Mouse (Mus musculus) frontal cortex, postnatal 14 days (tissue): ENCODE results near the gene Fbxo39.

ENCODE experiments used
- DNase-seq, 2 experiments: peaks; one replicate each; pipeline ENCODE4 v3.0.0; 2022; ENCODE audit warnings: low spot score in 2 of 2

Fbxo39 gene

GRCm38 (mm10) chr11:72363523-72364240 is 49.4 kb downstream of the Fbxo39 start:
- no peak for DNase-seq

GRCm38 (mm10) chr11:72364526-72364925 is 50.3 kb downstream of the Fbxo39 start:
- DNase-seq: no peak

GRCm38 (mm10) chr11:72366126-72366525 is 51.9 kb downstream of the Fbxo39 start:
- DNase-seq: no peak

- no peak for DNase-seq
Measured at GRCm38 (mm10) chr11:72367934-72368674, 53.9 kb downstream of the Fbxo39 start.
